Mouse (Mus musculus) midbrain, embryonic 13.5 days (tissue): ENCODE results near the gene Usp29. TPM values are rescaled to one million over a fixed set of nuclear protein-coding genes. Genes with fewer than 3 reads are reported as not detected.
A peak's percentile ranks its signal among the peaks of the same experiment; 100 is the strongest.
"Not testable (repeated sequence)": the region's sequence is repeated elsewhere in the genome, so short reads cannot be mapped to it uniquely, and the experiment has no call there.

Source experiments
- ATAC-seq: fragments of 200-750 bp; cut with Nextera tagmentation; 2 replicates; pipeline ENCODE4 v1.8.0; 2017; ENCODE audit warnings: mild to moderate bottlenecking, moderate TSS enrichment, moderate library complexity
- H3K27ac ChIP-seq: fragments of 300-500 bp; sonication (generic); 2 replicates; pipeline ENCODE4 v1.5.1; 2015; ENCODE audit warnings: inconsistent platforms, mild to moderate bottlenecking, moderate library complexity
- H3K27me3 ChIP-seq: fragments of 300-500 bp; sonication (generic); 2 replicates; pipeline ENCODE4 v1.6.1; 2015; ENCODE audit warnings: mild to moderate bottlenecking, inconsistent platforms
- H3K36me3 ChIP-seq: fragments of 300-500 bp; sonication (generic); 2 replicates; pipeline ENCODE4 v1.6.1; 2015; ENCODE audit warnings: mild to moderate bottlenecking, inconsistent platforms
- H3K4me1 ChIP-seq: fragments of 300-500 bp; sonication (generic); replicated peaks from 2 replicates; pipeline ENCODE4 v1.6.1; 2015; ENCODE audit warnings: inconsistent platforms
- H3K4me2 ChIP-seq: fragments of 300-500 bp; sonication (generic); replicated peaks from 2 replicates; pipeline ENCODE4 v1.6.1; 2015; ENCODE audit warnings: moderate library complexity, mild to moderate bottlenecking, inconsistent platforms
- H3K4me3 ChIP-seq: fragments of 300-500 bp; sonication (generic); replicated peaks from 2 replicates; pipeline ENCODE4 v1.5.1; 2015; ENCODE audit warnings: mild to moderate bottlenecking, inconsistent platforms
- H3K9ac ChIP-seq: fragments of 300-500 bp; sonication (generic); replicated peaks from 2 replicates; pipeline ENCODE4 v1.6.1; 2015; ENCODE audit warnings: mild to moderate bottlenecking, inconsistent platforms
- H3K9me3 ChIP-seq: fragments of 300-500 bp; sonication (generic); 2 replicates; pipeline ENCODE4 v1.6.1; 2016; ENCODE audit warnings: mild to moderate bottlenecking, inconsistent platforms
- WGBS: fragments of 180-500 bp; shearing (Covaris S2); methylation state at CpG from one replicate; pipeline ENCODE4 v1.1.7; 2015; 5-methylcytosine and 5-hydroxymethylcytosine counted together
- polyA plus RNA-seq: library from polyadenylated mRNA; unstranded; fragments of >200 nt; fragmentation: Nextera tagmentation; extraction: Ambion mirVana; gene quantifications from 2 replicates; pipeline ENCODE4 v1.2.1, GENCODE M21; 2015

Usp29 gene
- polyA plus RNA-seq, 1 experiment from 2014 or later = 31.1 TPM

DNA sequence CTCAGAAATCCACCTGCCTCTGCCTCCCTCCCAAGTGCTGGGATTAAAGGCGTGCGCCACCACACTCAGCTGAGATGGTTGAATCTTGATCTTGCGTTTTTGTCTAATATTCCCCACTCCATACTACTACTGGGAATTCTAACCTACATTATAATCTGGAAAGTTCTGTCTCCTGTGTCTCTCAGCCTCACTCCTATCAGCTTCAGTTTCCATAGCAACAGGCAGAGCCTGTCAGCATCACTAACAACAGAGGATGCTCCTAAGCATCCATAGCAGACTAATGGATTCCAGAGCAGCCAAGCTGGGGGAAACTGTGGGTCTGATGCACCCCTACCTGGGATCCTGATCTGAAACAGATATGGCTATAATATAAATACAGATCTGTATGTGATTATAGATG is 193.1 kb downstream of the Usp29 start:
- no peak overlapping the region for H3K4me2 ChIP-seq
- no peak overlapping the region for H3K9ac ChIP-seq
- WGBS = 87% methylated on average over 3 of the region's 3 CpGs
- peak; percentile 37; the same call in 1 of the 2 replicates for ATAC-seq
- no peaks in the 10 kb centered on the region for H3K9me3 ChIP-seq
- no peak overlapping the region for H3K4me3 ChIP-seq
- H3K4me1 ChIP-seq = peaks cover 29% of the 10 kb centered on the region
- no peaks in the 10 kb centered on the region for H3K27me3 ChIP-seq
- H3K27ac ChIP-seq = no peak overlapping the region; the same call in 1 of the 2 replicates
- no peaks in the 10 kb centered on the region for H3K36me3 ChIP-seq

DNA sequence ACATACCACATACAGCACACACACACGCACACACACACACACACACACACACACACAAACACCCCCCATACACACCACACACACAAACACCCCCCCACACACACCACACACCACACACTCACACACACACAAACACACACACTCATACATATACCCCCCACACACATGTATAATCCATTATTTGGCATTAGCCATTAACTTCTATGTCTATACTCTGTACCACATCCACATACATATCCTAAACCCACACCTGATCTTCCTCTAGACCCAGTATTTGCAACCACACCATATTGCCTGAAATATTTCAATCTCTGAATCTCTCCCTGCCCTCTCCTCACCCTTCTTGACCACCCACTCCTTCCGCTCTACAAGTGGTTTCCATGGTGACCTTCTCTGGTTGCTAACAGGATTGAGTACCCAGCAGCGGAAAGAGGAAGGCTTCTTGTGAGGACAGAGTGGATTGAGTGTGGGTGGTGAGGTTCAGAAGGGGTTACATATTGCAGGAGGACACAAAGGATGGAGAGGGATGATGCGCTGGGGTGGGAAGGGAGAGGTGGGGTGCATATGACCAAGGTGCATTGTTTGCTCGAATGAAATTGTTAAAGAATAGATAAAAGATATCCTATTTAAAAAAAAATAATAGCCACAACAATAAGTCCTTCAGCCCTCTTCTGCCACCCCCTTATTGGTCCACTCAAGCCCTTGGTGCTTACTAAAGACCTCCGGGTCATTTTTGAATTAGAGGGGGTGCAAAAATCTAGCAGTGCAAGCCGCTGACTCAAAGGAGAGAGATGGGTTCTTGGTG is 195.8 kb downstream of the Usp29 start:
- Histone ChIP-seq H3K4me2 (peak overlapping the region; percentile 13; the same call in 1 of the 2 replicates), H3K36me3 (no peaks in the 10 kb centered on the region), H3K9me3 (no peaks in the 10 kb centered on the region), H3K27me3 (no peaks in the 10 kb centered on the region), H3K9ac (no peak overlapping the region), H3K27ac (peak overlapping the region; percentile 58), H3K4me1 (peaks cover 9% of the 10 kb centered on the region), H3K4me3 (no peak overlapping the region)
- WGBS = 33% methylated on average over 7 of the region's 7 CpGs
- ATAC-seq = peak; percentile 68

DNA sequence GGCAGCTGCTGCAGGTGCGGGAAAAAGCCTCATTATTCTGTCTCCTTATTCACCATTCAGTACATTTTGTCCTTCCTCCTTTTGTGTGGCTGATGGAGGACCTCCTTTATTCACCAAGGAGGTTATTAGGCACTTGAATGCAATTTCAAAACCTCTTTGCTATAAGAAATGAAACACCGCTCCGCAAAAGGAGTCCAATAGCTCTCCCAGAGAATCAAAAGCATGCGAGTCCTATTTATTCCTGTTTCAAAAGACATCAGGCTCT is 196.3 kb downstream of the Usp29 start:
- Histone ChIP-seq H3K4me1 (peaks cover 9% of the 10 kb centered on the region), H3K27ac (peak overlapping the region; percentile 58), H3K9me3 (no peaks in the 10 kb centered on the region), H3K9ac (no peak overlapping the region), H3K4me3 (no peak overlapping the region), H3K4me2 (peak overlapping the region; percentile 8; the same call in 1 of the 2 replicates), H3K27me3 (no peaks in the 10 kb centered on the region), H3K36me3 (no peaks in the 10 kb centered on the region)
- peak; percentile 15; the same call in 1 of the 2 replicates for ATAC-seq
- WGBS = 25% methylated on average over 4 of the region's 4 CpGs

DNA sequence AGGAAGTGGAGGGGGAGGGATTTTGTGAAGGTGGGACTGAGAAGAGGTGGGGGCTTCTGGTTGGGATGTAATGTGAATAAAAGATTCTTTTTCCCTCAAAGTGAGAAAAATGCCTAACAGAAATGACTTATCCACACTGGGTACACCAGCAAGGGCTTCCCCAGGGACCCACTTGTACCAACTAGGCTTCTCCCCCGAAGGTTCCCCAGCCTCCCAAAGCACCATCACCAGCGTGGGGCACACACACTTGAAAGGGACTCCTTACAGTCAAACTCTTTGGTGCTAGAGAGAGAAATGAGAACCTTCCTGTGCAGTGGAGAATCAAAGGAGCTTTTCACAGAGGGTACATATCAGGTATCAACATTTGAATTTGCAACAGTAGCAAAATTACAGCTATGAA is 198.9 kb downstream of the Usp29 start:
- WGBS = 79% methylated on average over 2 of the region's 2 CpGs
- ATAC-seq = no peak

DNA sequence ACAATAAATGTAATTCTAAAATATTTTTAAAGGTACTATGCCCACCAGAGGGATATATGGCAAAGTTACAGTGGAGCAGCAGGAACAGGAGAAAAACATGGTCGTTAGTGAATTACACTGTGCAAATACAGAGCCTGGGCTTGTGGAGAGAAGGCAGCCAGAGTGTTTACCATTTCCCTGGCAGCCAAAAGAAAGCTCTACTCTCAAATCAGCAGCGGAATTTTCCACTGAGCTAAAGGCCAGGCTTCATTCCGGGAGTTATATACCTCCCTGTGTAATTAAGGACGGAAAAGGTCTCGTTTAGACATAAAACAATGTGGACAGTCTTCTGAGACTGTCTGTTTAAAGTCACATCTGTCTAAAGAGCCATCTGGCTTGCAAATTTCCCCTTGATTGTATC is 204.4 kb downstream of the Usp29 start:
- H3K9me3 ChIP-seq = no peaks in the 10 kb centered on the region
- H3K27me3 ChIP-seq = no peaks in the 10 kb centered on the region
- H3K36me3 ChIP-seq = no peaks in the 10 kb centered on the region
- H3K27ac ChIP-seq = no peak overlapping the region
- peaks cover 2% of the 10 kb centered on the region; the same call in 1 of the 2 replicates for H3K4me1 ChIP-seq
- ATAC-seq = no peak
- WGBS = 64% methylated on average over 5 of the region's 5 CpGs
- H3K4me2 ChIP-seq = no peak overlapping the region
- no peak overlapping the region for H3K9ac ChIP-seq
- no peak overlapping the region for H3K4me3 ChIP-seq

More for the DNA sequence above, 198.9 kb downstream of the Usp29 start:
- H3K27ac ChIP-seq = no peak overlapping the region
- no peaks in the 10 kb centered on the region for H3K36me3 ChIP-seq
- no peak overlapping the region for H3K4me3 ChIP-seq
- H3K4me2 ChIP-seq = no peak overlapping the region
- H3K27me3 ChIP-seq = no peaks in the 10 kb centered on the region
- H3K9me3 ChIP-seq = no peaks in the 10 kb centered on the region
- no peak overlapping the region for H3K9ac ChIP-seq
- H3K4me1 ChIP-seq = peaks cover 9% of the 10 kb centered on the region

DNA sequence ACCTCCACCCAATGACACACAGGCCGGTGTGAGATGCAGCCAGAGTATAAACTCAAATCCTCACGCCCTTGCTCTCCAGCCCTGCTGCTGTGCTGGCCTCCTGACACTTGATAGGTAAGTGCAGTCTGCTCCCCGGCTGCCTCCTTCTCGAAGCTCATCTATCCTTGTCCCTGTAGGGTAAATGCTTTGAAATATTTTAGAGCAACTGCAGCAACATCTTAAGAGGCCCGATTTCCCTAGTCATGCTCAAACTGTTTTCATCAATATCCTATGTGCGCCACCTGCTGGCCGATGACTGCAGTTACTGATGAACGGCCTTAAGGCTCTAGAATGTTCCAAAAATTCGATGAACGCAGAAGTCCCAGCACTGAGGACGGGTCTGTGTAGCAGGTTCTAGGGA is 206.7 kb downstream of the Usp29 start:
- WGBS = 46% methylated on average over 11 of the region's 11 CpGs
- H3K27ac ChIP-seq = no peak overlapping the region
- H3K4me1 ChIP-seq = peaks cover 2% of the 10 kb centered on the region; the same call in 1 of the 2 replicates
- no peak overlapping the region for H3K9ac ChIP-seq
- no peaks in the 10 kb centered on the region for H3K36me3 ChIP-seq
- no peaks in the 10 kb centered on the region for H3K9me3 ChIP-seq
- ATAC-seq = peak; percentile 59
- H3K4me2 ChIP-seq = no peak overlapping the region
- H3K4me3 ChIP-seq = no peak overlapping the region
- no peaks in the 10 kb centered on the region for H3K27me3 ChIP-seq

DNA sequence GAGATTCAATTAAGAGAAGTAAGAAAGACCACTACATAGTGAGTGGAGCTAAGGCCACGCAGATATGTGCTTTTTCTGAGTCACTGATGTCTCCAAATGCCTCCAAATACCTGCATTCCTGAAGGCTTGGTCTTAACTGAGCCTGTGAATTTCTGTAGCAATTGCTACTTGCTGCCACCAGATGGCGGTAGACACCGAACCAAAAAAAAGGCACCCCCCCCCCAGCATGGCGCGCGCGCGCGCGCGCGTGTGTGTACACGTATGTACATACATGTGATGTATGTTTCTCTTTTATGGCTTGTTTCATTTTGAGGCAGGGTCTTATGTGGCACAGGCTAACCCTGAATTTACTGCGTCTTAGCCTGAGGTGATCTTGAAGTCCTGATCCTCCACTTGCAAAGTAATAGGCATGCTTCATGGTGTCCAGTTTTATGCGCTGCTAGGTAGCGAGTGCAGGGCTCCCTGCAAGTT is 210.4 kb downstream of the Usp29 start:
- no peaks in the 10 kb centered on the region for H3K9me3 ChIP-seq
- peak; percentile 68 for ATAC-seq
- H3K9ac ChIP-seq = no peak overlapping the region
- peaks cover 2% of the 10 kb centered on the region; the same call in 1 of the 2 replicates for H3K4me1 ChIP-seq
- 22% methylated on average over 16 of the region's 16 CpGs for WGBS
- no peaks in the 10 kb centered on the region for H3K27me3 ChIP-seq
- H3K36me3 ChIP-seq = no peaks in the 10 kb centered on the region
- H3K4me3 ChIP-seq = no peak overlapping the region
- no peak overlapping the region for H3K27ac ChIP-seq
- H3K4me2 ChIP-seq = peak overlapping the region; percentile 38

DNA sequence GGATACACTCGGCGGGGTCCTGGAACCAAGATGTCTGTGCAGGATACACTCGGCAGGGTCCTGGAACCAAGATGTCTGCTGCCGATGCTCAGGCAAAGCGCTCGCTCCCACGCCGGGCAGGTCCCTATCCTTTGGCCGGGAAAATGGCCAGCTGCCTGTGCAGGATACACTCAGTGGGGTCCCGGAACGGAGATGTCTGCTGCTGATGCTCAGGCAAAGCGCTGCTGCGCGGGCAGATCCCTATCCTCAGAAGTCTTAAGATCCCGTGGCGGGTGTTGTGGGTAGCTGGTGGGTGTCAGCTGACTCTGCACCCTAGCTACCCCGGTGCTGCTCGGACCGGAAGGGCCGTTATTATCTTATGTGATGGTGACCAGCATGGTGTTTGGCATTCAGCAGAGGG is 217.7 kb downstream of the Usp29 start:
- 94% methylated on average over 20 of the region's 20 CpGs for WGBS
- not testable (repeated sequence) for H3K36me3 ChIP-seq, H3K9me3 ChIP-seq, H3K4me3 ChIP-seq, H3K9ac ChIP-seq, H3K4me2 ChIP-seq, H3K27ac ChIP-seq, H3K27me3 ChIP-seq, H3K4me1 ChIP-seq, ATAC-seq

DNA sequence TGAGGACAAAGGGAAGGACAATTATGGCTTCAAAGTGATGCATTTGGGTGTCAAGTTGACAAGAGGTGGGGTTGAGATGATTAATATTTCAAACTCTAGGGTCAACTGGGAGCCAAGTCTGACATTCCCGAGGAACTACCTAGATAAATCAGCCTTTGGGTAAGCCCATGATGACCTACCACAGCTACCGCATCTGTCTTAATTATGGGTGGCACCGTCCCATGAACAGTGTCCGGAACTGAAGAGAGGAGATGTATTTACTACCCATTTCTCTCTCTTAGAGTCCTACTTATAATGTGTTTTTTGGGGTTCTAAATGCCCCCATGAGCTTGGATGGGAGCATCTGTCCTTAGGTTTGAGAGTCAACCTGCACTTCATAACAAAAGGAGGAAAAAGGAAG is 226.2 kb downstream of the Usp29 start:
- no peak overlapping the region for H3K4me2 ChIP-seq
- 96% methylated on average over 4 of the region's 4 CpGs for WGBS
- ATAC-seq = no peak

DNA sequence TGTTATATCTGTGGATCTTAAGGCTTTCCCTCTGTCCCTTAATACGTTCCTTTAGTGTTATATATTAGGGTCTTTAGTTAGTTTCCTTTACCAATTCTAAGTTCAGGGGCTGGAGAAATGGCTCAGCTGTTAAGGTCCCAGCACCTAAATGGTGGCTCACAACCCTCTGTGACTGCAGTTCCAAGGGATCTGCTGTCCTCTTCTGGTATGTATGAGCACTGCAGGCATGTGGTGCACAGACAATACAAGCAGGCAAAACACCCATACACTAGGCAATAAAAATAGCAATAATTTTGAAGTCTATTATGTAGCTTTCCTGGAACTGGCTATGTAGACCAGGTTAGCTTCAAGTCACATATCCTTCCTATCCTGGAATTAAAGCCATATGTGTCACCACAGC is 228.2 kb downstream of the Usp29 start:
- Histone ChIP-seq H3K36me3 (0 out of 2 replicates have a peak, but pooled peaks cover 4% of the 10 kb centered on the region), H3K9ac (no peak overlapping the region), H3K4me1 (no peaks in the 10 kb centered on the region), H3K27ac (no peak overlapping the region), H3K27me3 (no peaks in the 10 kb centered on the region), H3K4me2 (no peak overlapping the region), H3K4me3 (no peak overlapping the region), H3K9me3 (no peaks in the 10 kb centered on the region)
- no peak for ATAC-seq
- 93% methylated on average over 1 of the region's 1 CpGs for WGBS

More for the DNA sequence above, 226.2 kb downstream of the Usp29 start:
- Histone ChIP-seq H3K9ac (no peak overlapping the region), H3K27ac (no peak overlapping the region), H3K4me1 (no peaks in the 10 kb centered on the region), H3K9me3 (no peaks in the 10 kb centered on the region), H3K4me3 (no peak overlapping the region), H3K27me3 (no peaks in the 10 kb centered on the region), H3K36me3 (0 out of 2 replicates have a peak, but pooled peaks cover 4% of the 10 kb centered on the region)

DNA sequence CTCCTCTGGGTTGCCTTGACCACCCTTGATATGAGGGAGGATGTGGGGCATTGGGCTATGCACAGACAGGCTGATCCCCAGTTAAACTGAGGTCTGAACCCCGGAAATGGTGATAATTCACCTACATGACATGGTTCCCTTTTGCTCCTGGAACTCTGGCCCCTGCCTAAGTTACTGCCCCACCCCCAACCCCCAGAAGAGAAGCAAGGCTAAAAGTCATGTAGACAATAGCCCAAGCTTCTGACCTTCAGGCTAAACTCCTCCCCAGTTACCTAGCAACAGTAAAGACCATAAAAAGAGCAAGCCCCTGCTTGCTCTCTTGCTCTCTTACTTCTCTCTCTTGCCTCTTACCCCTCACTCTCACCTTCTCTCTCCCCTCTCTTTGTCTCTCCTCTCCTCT is 243.2 kb downstream of the Usp29 start:
- no peak for ATAC-seq
- H3K27me3 ChIP-seq = no peaks in the 10 kb centered on the region
- WGBS = 73% methylated on average over 1 of the region's 1 CpGs
- no peaks in the 10 kb centered on the region for H3K4me1 ChIP-seq
- no peak overlapping the region for H3K9ac ChIP-seq
- H3K27ac ChIP-seq = no peak overlapping the region
- H3K36me3 ChIP-seq = no peaks in the 10 kb centered on the region
- no peak overlapping the region for H3K4me3 ChIP-seq
- no peak overlapping the region for H3K4me2 ChIP-seq
- H3K9me3 ChIP-seq = 0 out of 2 replicates have a peak, but pooled peaks cover 5% of the 10 kb centered on the region

DNA sequence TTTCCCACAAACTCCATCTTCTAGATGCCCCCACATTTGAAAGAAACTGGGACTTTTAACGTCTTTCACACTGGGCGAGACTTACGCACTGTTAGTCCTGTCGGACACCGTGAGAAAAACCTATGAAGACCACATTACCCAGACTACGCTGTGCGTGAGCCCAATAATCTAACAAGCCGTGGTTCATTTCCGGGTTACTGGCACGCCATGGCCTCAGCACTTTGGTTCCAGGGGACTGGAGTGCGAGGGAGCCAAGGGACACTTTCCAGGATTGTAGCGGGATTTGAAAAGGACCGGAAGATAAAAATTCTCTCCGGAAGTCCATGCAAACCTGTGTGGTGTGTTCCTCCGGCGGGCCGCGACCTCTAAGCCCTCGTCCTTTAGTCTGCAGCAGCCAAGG is 246.5 kb downstream of the Usp29 start:
- no peak for ATAC-seq
- WGBS = 91% methylated on average over 19 of the region's 19 CpGs
- Histone ChIP-seq H3K36me3 (no peaks in the 10 kb centered on the region), H3K4me2 (no peak overlapping the region), H3K4me3 (no peak overlapping the region), H3K27me3 (no peaks in the 10 kb centered on the region), H3K9ac (no peak overlapping the region), H3K9me3 (0 out of 2 replicates have a peak, but pooled peaks cover 5% of the 10 kb centered on the region), H3K4me1 (no peaks in the 10 kb centered on the region), H3K27ac (no peak overlapping the region)
